Mouse (Mus musculus) kidney, postnatal 25 days (tissue): ENCODE data around the gene Tmem150c.

ENCODE experiments used
- DNase-seq, 2 experiments: peaks; one replicate each; pipeline ENCODE4 v3.0.0; 2021; ENCODE audit warnings: mixed read lengths in 2 of 2

Gene Tmem150c

GRCm38 (mm10) chr5:100166591-100167491 is 7.2 kb upstream of the Tmem150c start:
- DNase-seq = peak in 1 of 2 experiments; percentile 65

- DNase-seq = no peak
Measured at GRCm38 (mm10) chr5:100163368-100163767, 3.8 kb upstream of the Tmem150c start.

DNA sequence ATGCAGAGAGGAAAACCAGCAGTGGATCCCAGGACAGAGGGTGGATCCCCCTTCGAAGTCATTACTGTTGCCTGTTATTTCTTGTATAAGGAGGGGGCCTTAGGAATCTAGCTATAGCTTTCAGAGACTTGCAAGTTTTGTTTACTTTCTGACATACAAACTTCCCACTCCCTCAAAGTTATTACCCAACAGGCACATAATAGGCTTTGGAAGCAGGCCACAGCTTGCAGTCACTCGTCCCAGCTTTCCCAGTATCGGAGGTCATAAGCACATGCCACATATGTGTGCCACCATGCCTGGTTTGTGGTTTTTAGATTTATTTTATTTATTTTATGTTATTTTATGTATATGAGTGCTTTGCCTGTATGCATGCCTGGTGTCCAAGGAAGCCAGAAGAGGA is 3.2 kb upstream of the Tmem150c start:
- no peak for DNase-seq

GRCm38 (mm10) chr5:100162053-100162452 is 2.4 kb upstream of the Tmem150c start:
- DNase-seq = no peak

DNA sequence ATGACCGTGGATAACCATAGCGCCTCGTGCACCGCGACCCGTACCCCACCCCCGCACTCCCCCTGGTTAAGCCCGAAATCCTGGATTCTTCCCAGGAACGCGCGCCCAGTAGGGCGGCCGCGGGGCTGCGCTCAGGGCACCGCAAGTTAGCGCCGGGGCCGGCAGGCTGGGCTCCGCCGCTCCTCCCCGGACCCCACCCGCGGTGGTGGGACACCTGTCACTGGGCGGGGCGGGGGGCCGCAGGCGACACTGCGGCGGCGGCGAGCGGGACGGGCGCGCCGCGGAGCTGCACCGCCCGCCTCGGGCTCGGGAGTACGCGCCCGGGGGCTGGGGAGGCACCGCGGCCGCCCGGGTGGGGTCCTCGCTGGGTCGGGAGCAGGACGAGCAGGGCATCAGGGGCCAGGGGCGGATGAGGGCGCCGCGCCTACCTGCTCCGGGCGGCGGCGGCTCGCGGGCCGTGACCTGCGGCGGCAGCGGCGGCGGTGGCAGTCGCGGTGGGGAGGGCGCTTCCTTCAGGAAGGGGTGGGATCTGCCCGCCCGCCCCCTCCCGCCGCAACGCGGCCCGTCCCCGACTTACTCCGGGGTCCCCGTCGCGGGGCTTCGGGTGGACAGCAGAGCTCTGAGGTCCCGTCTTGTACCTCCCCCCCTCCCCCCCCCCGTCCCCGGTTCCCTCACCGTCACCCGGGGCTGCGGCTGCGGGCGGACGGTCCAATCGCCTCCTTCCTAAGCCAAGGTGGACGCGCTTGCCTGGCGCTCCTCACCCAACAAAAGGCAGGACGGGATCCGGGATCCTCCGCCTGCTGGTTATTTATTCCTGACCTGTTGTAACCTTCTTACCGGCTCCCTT is 594 bp downstream of the Tmem150c start:
- peak; percentile 43 to 74 for DNase-seq

DNA sequence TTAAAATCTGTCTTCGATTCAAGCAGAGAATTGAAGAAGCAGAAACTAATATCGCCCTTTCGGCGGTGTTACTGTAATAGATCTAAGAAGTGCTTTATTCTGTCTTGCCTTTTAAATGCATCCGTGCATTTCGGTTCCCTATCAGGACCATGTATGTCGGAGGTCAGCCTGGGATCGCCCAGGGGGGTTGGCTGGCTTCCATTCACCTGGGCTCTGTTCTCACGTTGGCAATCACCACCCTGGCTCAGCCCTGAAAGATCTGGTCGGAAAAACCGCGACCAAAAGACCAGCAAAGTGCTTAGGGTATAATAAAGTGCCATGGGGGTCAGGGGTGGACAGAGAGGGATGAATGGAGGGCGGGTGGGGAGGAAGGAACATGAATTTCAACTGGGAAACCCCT is 1.3 kb downstream of the Tmem150c start:
- DNase-seq = peak in 1 of 2 experiments; percentile 35

- DNase-seq = no peak
Measured at GRCm38 (mm10) chr5:100155646-100156045, 4.0 kb downstream of the Tmem150c start.

DNA sequence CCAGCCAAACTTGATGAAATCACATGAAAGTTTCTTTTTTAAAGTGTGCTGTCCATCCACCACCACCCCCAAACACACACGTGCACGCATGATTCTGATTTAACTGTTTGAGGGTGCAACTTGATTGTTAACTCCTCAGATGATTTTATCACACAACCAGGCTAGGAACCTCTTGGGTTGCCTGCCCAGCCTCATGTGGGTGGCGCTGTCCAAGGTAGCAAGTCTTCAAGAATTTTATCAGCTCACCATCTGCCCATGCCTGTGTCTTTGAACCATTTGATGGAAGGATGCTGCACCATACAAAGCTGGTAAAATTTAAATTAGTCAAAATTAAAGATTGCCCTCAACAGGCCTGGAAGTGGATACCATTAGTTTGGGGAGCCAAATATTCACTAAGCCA is 9.6 kb downstream of the Tmem150c start:
- no peak for DNase-seq

- no peak for DNase-seq
Measured at GRCm38 (mm10) chr5:100144836-100145235, 14.8 kb downstream of the Tmem150c start.

- peak in 1 of 2 experiments; percentile 8 for DNase-seq
Measured at GRCm38 (mm10) chr5:100127283-100127682, 32.3 kb downstream of the Tmem150c start.

DNA sequence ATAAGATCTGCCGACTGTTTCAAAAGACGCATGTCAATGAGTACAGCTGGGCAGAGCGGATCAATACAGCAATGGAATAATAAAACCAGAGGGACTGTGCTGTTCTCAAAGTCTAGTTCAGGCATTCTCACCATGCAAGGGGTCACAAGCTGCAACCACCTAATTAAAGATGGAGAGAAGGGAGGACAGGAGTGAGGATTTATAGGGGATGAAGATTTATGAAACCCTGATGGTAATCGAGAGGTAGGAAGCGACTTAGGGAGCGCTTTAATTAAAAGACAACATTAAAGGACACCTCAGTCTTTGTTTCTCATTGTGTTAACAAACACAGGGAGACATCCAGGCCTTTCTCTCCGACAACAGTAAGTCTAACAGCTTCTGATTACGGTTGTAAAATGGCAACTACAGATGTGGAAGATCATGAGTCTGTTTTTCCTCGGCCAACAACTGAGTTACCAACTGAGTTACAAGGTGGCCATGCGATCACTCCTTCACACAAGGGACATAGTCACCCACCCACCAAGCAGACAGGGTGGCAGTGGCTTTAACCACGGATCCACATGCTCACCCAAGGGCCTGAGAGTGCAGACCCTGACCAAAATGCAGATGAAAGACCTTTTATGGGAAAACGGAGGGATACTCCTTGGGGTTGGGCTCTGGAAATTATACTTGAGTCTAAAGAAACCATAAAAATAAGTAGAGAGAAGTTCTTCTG is 34.0 kb downstream of the Tmem150c start:
- no peak for DNase-seq

GRCm38 (mm10) chr5:100124530-100124929 is 35.1 kb downstream of the Tmem150c start:
- DNase-seq = no peak

- DNase-seq = no peak
Measured at GRCm38 (mm10) chr5:100123283-100123682, 36.3 kb downstream of the Tmem150c start.

- DNase-seq = no peak
Measured at GRCm38 (mm10) chr5:100121170-100121569, 38.4 kb downstream of the Tmem150c start.

GRCm38 (mm10) chr5:100120711-100121141 is 38.9 kb downstream of the Tmem150c start:
- DNase-seq = no peak

- DNase-seq = peak in 1 of 2 experiments; percentile 0
Measured at GRCm38 (mm10) chr5:100119331-100119730, 40.3 kb downstream of the Tmem150c start.

DNA sequence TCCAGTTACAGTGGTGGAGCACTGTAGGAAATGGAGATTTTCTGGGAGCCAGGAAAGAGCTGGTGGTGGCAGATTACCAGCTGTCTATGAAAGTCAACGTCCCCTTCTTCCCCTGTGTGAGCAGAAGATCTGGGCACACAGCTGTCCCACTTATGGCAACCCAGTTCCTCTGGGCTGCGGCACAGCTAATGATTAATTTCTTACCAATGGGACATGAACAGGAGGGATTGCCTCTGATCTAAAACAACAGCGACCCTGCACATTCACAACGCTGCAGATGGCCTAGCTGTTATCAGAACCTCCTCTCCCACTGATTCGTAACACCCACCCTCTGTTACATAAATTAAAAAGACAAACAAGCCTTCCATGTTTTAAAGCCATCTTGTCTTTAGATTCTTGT is 46.2 kb downstream of the Tmem150c start:
- no peak for DNase-seq

DNA sequence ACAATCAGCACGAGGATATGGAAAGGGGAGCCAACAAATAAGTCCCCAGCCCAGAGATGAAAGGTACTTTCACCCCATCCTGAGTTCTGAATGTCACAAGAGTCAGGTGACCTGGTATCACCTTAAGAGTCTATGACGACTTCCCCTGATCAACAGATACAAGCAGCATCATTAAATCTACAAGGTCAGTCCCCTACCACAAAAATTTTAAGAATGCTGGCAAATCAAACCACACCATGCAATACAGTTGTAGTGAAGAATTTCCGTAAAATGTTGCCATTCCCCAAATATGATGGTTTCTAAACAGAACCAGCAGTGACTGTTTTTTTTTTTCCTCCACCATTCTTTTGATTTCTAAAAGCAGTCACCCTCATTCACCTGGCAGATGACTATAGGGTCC is 49.0 kb downstream of the Tmem150c start:
- no peak for DNase-seq

DNA sequence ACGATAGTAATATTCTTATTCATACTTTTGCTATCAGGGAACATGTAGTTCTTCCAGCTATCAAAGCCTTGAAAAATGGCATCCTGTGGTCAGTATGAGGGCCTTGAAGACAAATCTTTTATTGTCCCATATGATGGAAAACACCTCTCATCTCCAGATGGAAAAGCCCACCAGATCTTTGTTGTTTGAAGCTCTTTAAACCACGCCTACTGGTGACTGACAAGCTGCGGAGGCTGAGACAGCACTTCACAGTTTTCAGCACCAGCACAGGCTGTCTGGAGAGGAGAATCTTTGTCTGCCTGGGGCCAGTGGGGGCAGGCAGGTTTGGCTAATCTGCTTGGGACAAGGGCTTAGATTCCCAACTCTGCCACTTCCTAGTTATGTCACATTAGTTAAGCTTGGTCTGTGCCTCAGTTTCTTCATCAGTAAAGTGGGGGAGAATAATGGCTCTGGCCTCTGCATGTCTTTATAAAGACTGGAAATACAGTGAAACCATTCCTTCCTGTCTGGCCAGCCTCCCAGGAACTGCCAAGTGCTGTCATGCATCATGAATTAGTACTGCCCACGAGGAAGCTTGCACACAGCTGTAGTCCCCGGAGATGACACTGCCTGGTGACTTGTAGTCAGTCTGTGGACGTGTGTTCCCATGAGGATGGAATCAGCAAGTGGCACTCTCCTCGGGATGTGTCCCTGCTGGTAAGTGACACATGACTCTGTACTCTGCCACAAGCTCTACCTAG is 49.9 kb downstream of the Tmem150c start:
- peak; percentile 26 to 47 for DNase-seq

GRCm38 (mm10) chr5:100108866-100109265 is 50.7 kb downstream of the Tmem150c start:
- no peak for DNase-seq

- DNase-seq = no peak
Measured at GRCm38 (mm10) chr5:100102395-100102794, 57.2 kb downstream of the Tmem150c start.

- DNase-seq = no peak
Measured at GRCm38 (mm10) chr5:100097967-100098366, 61.6 kb downstream of the Tmem150c start.
